Mouse (Mus musculus): ENCODE measurements around the gene Gm11992. TPM values are rescaled to one million over a fixed set of nuclear protein-coding genes. Genes with fewer than 3 reads are reported as not detected.
A peak's percentile ranks its signal among the peaks of the same experiment; 100 is the strongest.

Gm11992 gene
- total RNA-seq, 2 experiments from 2014 or later = 2.2 to 2.6 TPM

DNA sequence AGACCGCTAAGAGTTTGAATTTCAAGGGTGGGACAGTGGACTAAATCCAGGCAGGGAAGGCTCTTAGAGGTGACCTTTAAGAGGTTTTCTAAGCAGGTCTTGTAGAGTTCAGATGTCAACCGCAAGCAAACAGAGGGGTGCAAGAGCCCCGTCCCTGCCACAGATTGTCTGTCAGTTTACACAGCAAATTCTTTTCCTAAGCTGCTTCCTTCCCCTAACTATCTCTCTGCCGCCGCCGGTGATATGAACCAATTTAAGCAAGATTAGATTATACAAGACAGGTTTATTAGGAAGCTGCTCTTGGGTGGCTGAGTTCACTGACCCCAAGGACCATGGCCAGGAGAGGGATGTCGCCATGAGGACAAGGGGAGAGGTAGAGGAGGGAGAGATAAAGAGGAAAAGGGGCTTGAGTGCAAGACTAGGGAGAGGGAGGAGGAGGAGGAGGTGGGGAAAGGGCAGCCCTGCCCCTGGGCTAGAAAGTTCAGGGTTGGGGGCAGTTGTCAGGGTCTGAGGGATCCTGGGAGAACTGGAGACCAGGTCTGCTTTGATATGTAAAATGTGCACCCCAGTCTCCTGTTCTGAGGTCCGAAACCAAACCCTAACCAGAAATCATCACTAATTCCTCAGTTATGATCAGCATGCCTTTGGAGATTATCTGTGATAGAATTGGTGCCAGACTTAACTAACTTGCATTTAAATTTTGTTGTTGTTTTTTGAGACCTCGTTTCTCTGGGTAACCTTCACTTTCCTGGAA lies 67.2 kb downstream of the Gm11992 start:
- intact Hi-C loops (cut with DNase I) = no loop called here

DNA sequence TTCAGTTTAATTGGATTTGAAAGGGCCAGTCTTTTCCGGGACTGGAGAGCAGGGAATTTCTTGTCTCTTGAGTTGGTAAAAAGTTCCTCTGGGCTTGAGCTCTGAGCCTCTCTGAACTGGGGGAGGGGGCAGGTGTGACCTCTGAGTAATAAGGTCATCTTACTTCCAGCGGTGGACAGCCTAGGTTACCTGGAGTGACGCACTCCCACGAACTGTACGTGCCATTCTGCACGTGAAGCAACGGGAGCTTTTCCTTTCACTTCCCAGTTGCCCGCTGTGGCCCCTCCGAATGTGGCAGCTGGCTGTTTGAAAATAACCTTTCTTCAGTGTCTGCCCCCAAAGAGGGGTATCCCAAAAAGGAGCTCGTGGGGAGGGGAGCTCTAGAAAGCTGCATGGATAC lies 67.7 kb downstream of the Gm11992 start:
- DNase-seq = peak in 1 of 2 experiments; percentile 21
- intact Hi-C loops (cut with DNase I) = no loop called here

More for the DNA sequence above, 67.2 kb downstream of the Gm11992 start:
- no peak for DNase-seq

DNA sequence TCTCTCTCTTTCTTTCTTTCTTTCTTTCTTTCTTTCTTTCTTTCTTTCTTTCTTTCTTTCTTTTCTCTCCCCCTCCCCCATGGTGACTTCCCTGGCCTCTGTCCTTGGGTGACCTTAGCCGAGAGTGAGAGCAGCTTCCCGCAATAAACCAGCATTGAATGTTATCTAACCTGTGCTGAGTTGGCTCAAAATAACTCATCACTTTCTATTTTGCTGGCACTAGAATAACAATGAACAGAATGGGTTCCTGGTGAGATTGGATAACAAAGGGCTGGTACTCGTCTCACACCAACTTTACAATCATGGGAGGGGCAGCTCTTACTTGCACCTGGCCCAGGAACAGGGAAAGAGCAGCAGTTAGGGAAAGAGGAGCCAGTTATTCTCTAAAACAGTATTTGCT lies 68.5 kb downstream of the Gm11992 start:
- intact Hi-C loops (cut with DNase I) = no loop called here
- peak; percentile 17 for DNase-seq

DNA sequence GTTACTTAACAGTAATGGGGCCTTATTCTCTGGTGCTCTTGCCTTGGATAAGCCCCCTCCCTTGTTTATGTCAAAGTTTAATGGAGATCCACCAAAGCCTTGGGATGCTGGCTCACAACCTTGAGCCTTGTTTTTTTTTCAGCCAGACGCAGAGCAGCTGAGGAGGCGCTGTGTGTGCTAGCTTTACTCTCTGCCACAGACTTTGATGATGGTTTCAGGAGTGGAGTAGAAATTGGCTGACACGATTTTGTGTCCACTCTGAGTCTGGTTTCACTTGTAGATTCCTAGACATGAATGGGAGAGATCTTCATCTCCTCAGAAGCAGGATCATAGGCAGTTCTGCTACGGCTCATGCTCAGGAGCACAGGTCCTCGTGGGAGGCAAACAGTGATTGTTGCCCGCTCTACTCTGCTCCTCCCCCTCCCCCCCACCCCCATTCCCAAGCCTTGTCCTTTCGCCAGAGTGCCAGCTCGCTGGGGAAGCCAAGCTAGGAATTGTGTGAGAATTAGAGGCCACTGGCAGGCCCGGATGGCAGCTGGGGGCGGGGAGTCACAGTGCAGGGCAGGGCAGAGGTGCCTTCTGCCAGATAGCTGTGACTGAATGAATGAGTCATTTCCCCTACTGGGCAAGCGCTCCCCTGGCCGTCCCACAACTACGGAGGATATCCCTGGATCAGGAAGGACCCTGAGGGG lies 69.1 kb downstream of the Gm11992 start:
- intact Hi-C loops (cut with DNase I) = loop anchor here (2.0 kb wide), 1 partner anchor 71 kb away; no protein-coding TSS in a partner anchor
- DNase-seq = peak; percentile 84 to 85

DNA sequence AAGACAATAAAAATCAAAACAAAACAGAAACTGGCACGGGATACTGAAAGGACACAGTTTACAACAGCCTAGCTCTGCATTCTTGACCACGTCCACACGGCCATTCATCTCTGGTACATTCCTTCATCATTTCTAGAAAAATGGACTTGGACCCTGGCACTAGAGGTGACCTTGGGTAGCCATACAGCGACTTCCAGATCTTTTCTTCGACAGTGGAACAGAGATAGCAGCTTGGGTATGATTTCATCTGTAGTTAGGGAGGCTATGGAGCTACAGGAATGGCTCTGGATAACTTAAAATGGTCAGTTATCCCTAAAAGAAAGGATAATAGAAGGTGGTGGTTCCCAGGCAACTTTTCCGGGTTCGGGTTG lies 69.6 kb downstream of the Gm11992 start, which contains the start of gene Upp1:
TSS of gene Upp1 (plus strand) at position 54 of the 371 bp plus-strand sequence.
- no peak for DNase-seq
- intact Hi-C loops (cut with DNase I) = loop anchor here (2.0 kb wide), 1 partner anchor 71 kb away; no protein-coding TSS in a partner anchor

DNA sequence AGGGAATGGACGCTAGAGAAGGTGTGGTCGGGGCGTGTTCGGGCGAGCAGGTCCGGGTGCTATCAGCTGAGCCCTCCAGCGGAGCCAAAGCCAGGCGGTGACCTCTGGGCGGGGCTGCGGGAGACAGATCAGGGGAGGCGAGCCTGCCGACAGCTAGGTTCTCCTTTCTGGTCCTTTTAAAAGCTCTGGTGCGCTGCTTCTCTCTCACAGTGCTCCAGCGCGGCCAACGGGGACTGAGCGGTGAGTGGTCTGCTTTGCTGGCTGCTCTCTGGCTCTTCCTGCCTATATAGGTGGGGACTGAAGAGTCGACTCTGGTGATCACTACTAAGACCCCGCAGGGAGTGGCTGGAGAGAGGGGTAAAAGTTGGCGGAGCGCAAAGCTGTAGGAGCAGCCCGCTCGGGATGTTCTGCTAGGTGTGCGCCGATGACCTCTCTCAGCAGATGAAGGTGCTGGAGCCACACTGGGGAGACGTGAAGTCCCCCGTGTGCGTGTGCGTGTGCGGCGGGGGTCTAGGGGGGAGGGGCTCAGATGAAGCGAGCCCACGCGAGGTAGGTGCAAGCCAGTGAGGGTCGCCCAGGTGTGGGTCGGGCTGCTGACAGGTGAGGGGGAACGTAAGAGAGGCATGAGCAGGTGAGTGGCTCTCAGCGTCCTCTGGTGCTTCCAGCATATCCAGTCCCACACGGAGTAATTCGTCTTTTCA lies 70.2 kb downstream of the Gm11992 start:
- intact Hi-C loops (cut with DNase I) = loop anchor here (2.0 kb wide), 1 partner anchor 72 kb away; no protein-coding TSS in a partner anchor
- peak; percentile 74 to 78 for DNase-seq

Other genes starting within 250 kb of the Gm11992 start
- gene Pkd1l1, start 75.3 kb upstream of the Gm11992 start, total RNA-seq (2021) = not detected
- 10 to 100 TPM; 11.3 to 16.1 TPM for gene Hus1, start 37.4 kb upstream of the Gm11992 start, total RNA-seq (2021)
- gene Sun3, start 397 bp downstream of the Gm11992 start, total RNA-seq (2021) = 1 to 10 TPM; 4.8 to 5.5 TPM
- gene Upp1, start 69.5 kb downstream of the Gm11992 start, total RNA-seq (2021) = 10 to 100 TPM; 25.4 to 26.5 TPM
- gene Abca13, start 143.3 kb downstream of the Gm11992 start, total RNA-seq (2021) = not detected

Data from heart, postnatal 10 days (tissue).